Comparison of ENCODE assay signal across 8 mouse cellular contexts in genomic region chr14:60784427-60785315, GRCm38 (mm10). TPM values are rescaled to one million over a fixed set of nuclear protein-coding genes. Genes with fewer than 3 reads are reported as not detected.
DNase-seq lines count a peak whose midpoint lies in the region; ATAC-seq lines count a peak whose summit lies in the region.

TSS of gene Mipep (plus strand) at chr14:60784573.

- peak within 1 kb of the TSS; percentile 66 for H3K4me3 ChIP-seq in hindbrain, embryonic 14.5 days (replicated peaks; ENCODE audit: low read length)

- peaks cover 5% of the 10 kb centered on the region; the same call in 1 of the 2 replicates for H3K4me1 ChIP-seq in hindbrain, embryonic 14.5 days (replicated peaks; ENCODE audit: control insufficient read depth, insufficient read depth, low read length)

- WGBS in hindbrain, embryonic 14.5 days, result under 1% methylated on average over 61 of the region's 61 CpGs

- no peaks in the 10 kb centered on the region for H3K9me3 ChIP-seq in hindbrain, embryonic 14.5 days (ENCODE audit: control insufficient read depth, low read length)

- H3K27me3 ChIP-seq in hindbrain, embryonic 14.5 days (ENCODE audit: control insufficient read depth, insufficient read depth, low read length), result no peaks in the 10 kb centered on the region

- peaks cover 6% of the 10 kb centered on the region; the same call in 1 of the 2 replicates for H3K36me3 ChIP-seq in hindbrain, embryonic 14.5 days (replicated peaks; ENCODE audit: control insufficient read depth, insufficient read depth)

- H3K4me2 ChIP-seq in hindbrain, embryonic 14.5 days (replicated peaks), result peak within 1 kb of the TSS; percentile 84

- peak within 1 kb of the TSS; percentile 72 for H3K9ac ChIP-seq in hindbrain, embryonic 14.5 days

- H3K27ac ChIP-seq in hindbrain, embryonic 14.5 days, result peak within 1 kb of the TSS; percentile 46

- DNase-seq in R1 (ENCODE audit: low read depth, low spot score), result peak; percentile 96
- DNase-seq in cerebellum, postnatal 25 days, result peak; percentile 90 to 92
- peak; percentile 71 to 84 for DNase-seq in frontal cortex, postnatal 25 days (ENCODE audit: low spot score in 2 of 2)
- peak; percentile 91 for DNase-seq in hindbrain, embryonic 14.5 days (ENCODE audit: low spot score)
- DNase-seq in layer of hippocampus, postnatal 36 days, result peak; percentile 84 to 86
- DNase-seq in lung, postnatal 36 days, result peak; percentile 93
- peak; percentile 98 for DNase-seq in retina, postnatal 1 day
- peak; percentile 63 to 82 for DNase-seq in urinary bladder, adult 18-20 months (ENCODE audit: low spot score in 2 of 2)

- peak; percentile 94 for ATAC-seq in hindbrain, embryonic 14.5 days (ENCODE audit: low FRiP score)

RNA-seq across cellular contexts. Expression of gene Mipep, which starts in this region (rescaled TPM):
- polyA plus RNA-seq in hindbrain, embryonic 14.5 days (2014; fragmentation: Nextera tagmentation; extraction: Ambion mirVana), result 21.2 and 26.2 TPM in 2 replicates
- 10 to 100 TPM; 32.0 to 33.0 TPM for total RNA-seq in layer of hippocampus, postnatal 36 days (2021)

Comparison
In these comparisons a context has a peak if more than half of its experiments do, and no peak if none do; other contexts are left out.
1. Peak in every context shown above with its lines: DNase-seq, ATAC-seq, H3K4me3 ChIP-seq and H3K27ac ChIP-seq.